Mouse (Mus musculus) adrenal gland, adult (tissue): ENCODE measurements around the gene Bglap.

Source experiments
- DNase-seq, 2 experiments: peaks; one replicate each; pipeline ENCODE4 v3.0.0; 2022 to 2023; ENCODE audit warnings: low spot score in 1 of 2; ENCODE audit not compliant: inconsistent age in 2 of 2

The Bglap gene

DNA sequence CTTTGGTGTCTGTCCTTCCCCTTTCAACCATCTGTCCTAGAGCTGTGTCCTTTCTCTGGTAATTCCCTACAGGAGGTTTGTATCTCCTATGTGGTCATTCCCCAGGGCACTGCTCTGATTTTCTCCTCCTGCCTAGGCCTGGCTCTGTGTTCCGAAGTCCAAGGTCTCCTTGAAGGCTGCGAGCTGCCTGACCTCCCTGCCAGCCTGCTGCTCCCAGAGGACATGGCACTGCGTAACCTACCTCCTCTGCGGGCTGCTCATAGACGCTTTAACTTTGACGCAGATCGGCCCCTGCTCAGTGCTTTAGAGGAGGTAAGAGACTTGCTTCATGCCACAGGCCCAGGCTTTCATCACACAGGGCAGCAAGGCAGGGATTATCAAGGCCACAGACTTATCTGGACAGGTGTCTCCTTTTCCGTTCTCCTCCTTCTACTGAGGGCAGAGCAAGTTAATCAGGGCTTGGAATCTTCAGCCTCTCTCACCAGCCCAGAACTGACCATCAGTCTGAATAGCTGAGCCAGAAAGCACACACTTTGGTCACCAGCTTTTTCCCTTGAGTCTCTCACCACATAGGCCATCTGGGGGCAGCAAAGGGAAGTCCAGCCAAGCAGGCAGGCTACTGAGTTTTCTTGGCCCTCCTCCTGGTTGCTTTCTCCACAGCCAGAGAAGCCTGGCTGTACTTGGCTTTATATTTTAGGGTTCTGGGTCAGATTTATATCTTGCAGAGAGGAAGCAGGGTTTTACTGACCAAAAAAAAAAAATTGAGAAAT lies 29.7 kb downstream of the Bglap start:
- peak; percentile 77 to 88 for DNase-seq

DNA sequence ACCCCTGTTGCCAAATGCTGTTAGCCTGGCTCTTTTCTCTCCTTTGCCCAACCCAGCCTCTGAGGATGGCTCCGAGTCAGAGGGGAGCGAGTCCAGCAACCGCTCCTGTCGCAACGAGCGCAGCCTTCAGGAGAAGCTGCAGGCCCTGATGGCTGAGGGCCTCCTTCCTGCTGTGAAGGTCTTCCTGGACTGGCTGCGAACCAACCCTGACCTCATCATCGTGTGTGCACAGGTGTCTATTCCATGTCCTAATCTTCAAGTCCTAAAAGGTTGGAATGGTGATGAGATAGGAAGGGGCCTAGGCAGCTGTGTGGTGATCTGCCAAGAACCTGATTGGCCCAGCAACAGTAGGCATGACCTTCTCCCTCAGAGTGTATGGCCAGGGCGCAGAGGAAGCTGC lies 31.4 kb downstream of the Bglap start:
- peak in 1 of 2 experiments; percentile 51 for DNase-seq

DNA sequence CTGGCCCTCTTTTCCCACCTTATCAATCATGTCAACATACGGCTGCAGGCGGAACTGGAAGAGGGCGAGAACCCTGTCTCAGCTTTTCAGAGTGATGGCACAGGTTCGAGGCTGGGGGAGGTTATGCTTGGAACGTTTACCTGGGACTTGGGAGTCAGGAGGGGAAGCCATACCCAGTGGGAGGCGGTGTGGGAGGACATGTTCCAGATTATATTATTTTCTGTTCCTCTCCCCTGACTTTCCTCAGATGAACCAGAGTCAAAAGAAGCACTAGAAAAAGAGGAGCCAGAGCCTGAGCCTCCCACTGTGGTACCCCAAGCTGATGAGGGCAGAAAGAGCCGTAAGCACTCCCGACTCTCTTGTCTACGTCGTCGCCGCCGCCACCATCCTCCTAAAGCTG lies 33.5 kb downstream of the Bglap start:
- no peak for DNase-seq

DNA sequence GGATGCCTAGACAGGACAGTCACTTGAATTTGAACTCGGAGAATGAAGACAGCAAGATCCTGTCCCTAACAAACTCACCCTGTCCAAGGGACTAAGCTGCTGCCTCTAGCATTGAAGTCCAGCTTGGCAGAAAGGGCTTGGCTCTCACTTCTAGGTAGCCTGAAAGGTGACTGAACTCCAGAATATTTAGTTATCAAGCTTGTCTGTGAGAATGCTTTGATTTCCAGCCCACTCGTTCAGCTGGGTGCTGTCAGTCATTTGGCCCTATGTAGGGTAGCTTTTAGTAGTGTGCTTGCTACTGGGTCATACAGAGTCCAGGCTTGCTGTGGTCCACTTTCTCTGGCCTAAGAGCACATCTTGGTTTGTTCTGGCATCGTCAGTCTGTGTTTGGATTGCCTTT lies 45.3 kb downstream of the Bglap start:
- DNase-seq, result no peak

DNA sequence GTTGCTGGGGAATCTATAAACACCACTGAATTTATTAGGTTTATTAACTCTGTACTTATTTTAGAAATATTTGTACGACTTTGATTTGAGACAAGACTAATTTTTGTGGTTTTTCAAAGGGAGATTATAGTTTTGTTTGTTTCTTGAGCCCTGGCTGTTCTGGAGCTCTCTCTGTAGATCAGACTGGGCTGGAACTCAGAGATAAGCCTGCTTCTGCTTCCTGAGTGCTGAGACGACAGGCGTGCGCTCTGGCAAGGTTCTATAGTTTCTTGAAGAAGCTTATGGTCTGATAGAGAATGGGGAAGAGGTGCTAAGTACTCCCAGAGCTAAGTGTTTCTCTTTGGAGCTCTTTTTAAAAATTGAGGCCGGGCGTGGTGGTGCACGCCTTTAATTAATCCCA lies 45.9 kb downstream of the Bglap start:
- no peak for DNase-seq

DNA sequence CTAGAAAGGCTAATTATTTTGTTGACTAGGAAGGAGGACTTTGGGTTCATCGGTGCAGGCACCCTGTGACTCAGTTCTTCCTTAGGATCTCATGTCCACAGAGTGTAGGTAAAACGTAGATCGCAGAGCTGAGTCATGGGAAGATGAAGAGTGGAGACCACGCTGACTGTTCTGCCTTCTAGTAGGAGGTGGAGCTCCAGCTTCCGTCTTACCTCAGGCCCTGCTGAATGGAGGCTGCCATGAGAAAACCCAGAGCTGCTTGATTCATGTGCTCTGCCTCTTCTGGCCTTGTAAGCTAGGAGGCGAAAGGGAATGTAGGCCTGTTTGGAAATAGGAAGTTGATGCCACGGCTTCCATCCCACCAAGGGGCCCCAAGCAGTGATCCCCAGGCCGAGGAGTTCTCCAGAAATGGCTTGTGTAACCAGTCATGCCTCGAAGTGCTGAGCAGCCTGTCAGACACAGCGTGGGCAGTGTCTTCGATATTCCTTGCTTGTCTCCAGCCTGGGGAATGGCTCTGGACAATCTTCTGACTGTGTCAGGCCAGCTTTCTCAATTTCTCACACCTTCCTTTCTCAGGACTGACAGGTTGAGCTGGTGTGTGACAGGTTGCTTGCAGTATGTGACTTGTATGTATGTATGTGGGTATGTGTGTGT lies 46.8 kb downstream of the Bglap start:
- peak in 1 of 2 experiments; percentile 68 for DNase-seq

DNA sequence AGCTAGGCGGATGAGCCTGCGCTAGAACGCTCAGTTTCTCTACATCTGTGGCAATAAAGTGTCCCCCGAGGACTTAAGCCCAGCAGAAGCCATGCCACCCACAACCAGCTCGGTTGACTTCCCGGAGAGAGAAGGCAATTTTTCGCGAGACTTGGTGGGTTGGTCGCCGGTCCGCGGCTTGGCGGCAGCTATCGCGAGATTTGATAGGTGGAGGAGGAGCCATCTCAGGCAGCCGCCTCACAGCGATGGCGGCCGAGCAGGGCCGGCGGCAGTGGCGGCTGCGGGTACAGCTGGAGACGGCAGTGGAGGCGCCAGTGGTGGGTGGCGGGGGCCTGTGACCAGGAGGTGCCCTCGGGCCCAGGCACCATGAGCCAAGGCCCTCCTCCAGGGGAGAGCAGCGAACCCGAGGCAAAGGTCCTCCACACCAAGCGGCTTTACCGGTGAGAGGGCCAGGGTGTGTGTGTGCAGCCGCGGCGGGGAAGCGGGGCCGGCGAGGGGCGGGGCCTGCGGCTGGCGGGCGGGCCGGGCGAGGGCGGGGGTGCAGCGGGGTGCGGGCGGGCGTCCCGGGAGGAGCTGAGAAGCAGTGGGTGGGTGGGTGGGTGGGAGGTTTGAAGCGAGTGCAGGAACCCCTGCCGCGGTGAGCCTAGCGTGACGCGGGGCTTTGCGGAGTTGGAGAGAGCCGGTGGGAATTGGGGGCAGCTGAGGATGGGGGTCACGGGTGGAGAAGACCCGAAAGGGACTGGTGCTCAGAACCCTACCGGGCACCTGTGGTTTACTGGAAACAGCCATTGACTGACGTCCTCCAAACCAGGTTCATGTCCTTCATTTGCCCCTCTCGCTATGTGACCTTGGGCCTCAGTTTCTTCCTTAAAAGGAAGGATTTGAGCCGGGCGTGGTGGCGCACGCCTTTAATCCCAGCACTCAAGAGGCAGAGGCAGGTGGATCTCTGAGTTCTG lies 47.9 kb downstream of the Bglap start, which contains the start of the genes Tmem79 and Smg5:
Tmem79 (minus strand) TSS at position 91 of the 956 bp plus-strand sequence.
Smg5 (plus strand) TSS at position 203 of the 956 bp plus-strand sequence.
- DNase-seq, result peak; percentile 97 to 99

DNA sequence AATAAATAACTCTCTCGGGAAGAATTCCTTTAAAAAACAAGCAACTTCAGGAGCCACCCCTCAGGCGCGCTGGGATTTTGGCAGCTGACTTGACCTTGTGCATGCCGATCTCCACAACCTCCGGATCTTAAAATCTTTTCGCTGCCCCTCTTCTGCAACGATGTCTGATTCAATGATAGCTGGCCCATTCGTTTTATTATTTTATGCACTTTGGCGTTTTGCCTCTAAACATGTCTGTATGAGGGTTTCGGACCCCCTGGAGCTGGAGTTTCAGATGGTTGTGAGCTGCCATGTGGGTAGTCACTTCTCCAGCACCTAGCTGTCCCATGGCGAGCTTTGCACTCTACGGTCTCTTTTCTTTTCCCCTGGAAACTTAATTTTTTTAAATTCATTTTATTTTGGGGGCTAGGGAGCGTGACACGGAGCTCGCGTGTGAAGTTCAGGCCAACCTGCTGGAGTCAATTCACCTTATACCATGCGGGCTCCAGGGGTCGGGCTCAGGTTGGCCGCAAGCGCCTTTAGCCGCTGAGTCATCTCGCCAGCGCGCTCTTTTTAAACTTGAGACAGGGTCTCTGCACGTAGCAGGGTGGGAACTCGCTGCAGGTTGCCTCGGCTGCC lies 48.7 kb downstream of the Bglap start:
- DNase-seq, result peak in 1 of 2 experiments; percentile 88

DNA sequence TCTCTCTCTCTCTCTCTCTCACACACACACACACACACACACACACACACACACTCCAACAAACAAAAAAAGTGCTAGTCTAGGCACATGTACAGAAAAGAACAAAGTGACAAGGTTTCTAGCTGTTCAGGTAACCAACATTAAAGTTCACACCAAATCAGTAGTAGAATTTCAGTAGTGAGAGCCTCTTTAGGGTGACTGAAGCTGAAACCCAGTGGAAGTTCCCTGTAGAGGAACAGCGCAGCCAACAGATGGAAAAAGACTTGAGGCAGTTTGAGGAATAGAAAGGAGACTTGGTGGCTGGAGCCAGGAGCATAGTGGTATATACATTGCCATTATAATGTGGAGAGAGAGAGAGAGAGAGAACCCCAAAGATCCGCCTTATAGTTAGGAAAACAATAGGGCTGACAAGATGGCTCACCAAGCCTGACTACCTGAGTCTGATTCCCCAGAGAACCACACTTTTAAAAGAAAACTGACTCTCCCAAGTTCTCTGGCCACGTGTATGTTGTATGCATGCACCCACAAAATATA lies 49.3 kb downstream of the Bglap start:
- DNase-seq, result peak in 1 of 2 experiments; percentile 49

DNA sequence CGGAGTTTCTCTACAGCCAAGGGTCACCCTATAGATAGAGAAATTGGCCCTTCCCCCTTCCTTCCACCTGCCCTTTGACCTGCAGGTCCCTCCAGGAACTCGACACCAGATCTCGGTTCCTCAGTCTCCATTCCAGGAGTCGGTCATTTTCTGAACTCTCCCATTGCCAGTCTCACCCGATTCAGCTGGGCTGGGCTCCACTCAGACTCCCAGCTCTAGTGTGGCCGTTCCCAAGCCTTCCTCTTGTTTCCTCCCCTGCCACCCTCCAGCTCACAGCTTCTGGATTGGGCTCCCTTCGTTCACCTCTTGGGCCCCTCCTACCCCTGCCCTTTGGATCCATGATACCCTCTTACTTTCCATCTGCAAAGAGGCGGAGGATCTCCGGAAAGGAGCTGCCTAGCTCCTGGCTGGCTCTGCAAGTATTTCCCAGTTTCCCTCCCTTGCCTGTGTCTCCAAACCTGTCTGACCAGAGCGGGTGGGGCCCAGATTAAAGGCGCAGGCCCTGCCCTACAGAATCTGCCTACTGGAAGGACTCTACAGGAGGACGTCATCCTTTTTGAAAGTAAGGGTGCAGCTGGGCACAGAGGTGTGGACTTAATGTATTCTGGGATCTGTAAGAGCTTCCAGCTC lies 50.1 kb downstream of the Bglap start:
- peak in 1 of 2 experiments; percentile 41 for DNase-seq
